Mouse (Mus musculus): ENCODE results near the gene Atp5mpl. TPM values are rescaled to one million over a fixed set of nuclear protein-coding genes. Genes with fewer than 3 reads are reported as not detected.

Gene Atp5mpl
- 634 and 662 TPM in 2 replicates for polyA plus RNA-seq (2015; fragmentation: Nextera tagmentation; extraction: Ambion mirVana)

DNA sequence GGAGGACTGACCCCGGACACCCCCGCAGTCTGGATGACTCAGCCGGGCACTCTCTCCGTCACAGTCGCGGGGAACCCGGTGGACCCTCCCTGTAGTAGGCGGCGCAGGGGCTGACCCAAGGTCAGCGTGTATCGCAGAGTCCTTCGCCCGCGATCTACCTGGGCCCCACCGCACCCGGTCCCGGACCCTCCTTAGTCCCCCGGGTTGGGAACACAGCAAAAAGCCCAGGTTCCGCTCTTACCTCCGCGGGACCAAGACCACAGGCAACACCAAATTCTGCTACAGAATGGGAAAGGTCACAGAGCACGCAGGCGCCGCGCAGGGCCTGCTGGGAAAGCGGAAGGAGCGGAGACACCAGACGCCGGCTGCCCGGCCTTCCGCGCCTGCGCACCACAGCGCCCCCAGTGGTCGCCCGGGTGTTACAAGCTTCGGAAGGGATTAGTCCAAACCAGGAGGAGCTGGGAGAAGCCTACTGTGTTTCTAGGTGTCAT, at the start of gene Atp5mpl:
TSS of gene Atp5mpl (minus strand) at position 295 of the 491 bp plus-strand sequence.
- 0 out of 2 replicates have a peak within 1 kb of the TSS, but pooled peaks have one; percentile 35 for H3K27ac ChIP-seq

DNA sequence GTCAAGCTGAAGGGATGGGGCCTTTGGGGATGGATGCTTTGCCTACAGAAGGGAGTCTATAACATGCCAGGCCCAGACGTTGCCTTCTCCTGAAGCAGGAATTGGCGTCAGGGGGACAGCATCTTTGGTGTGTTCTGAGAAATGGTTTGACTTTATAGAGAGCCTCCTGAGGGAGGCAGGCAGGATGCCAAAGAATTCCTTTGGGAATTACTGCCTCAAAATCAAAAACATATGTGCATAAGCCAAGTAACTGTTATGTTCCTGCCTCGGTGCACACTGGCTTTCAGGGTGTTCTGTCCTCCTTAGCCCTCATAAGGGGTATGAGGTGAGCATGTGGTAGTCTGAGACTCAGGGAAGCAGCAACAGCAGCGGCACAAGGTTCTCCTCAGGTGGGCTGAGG, 49.6 kb upstream of the Atp5mpl start:
- Histone ChIP-seq H3K4me2 (no peak overlapping the region), H3K27ac (no peak overlapping the region), H3K4me3 (no peak overlapping the region), H3K9ac (no peak overlapping the region), H3K9me3 (no peaks in the 10 kb centered on the region), H3K4me1 (no peaks in the 10 kb centered on the region), H3K27me3 (no peaks in the 10 kb centered on the region), H3K36me3 (no peaks in the 10 kb centered on the region)
- 50% methylated on average over 4 of the region's 4 CpGs for WGBS
- no peak for ATAC-seq (ENCODE audit: borderline replicate concordance, extremely low read depth, low FRiP score, low TSS enrichment)

More for the DNA sequence above, at the start of gene Atp5mpl:
- Histone ChIP-seq H3K4me1 (peaks cover 11% of the 10 kb centered on the region), H3K9ac (peak within 1 kb of the TSS; percentile 75), H3K27me3 (no peaks in the 10 kb centered on the region), H3K4me3 (peak within 1 kb of the TSS; percentile 85), H3K9me3 (no peaks in the 10 kb centered on the region), H3K4me2 (peak within 1 kb of the TSS; percentile 75), H3K36me3 (peaks cover 9% of the 10 kb centered on the region)
- ATAC-seq (ENCODE audit: borderline replicate concordance, extremely low read depth, low FRiP score, low TSS enrichment): peak; percentile 90
- WGBS: under 1% methylated on average over 37 of the region's 37 CpGs

DNA sequence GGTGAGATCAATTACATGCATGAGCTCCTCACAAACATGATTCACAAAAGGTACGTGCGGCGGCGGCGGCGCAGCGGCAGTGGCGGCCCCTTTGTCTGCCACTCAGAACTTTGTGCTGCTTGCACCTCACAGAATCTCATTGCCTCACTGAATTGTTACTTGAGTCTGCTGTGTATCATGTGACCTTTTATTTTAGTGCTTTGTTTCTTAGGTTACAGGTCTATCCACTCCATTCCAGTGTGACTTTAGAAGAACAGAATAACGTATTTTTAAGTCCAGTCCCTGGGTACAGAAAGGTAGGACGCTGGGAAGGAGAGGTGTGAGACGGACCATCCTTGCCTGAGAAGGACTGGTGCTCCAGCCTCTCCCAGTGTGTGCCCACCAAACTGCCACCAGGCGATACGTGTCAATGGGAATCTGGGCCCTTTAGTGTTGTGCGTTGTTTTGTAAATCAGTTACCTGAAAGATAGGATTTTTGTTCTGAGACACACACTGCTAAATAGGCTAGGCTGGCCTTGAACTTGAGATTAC, 46.6 kb upstream of the Atp5mpl start:
- no peak for ATAC-seq (ENCODE audit: borderline replicate concordance, extremely low read depth, low FRiP score, low TSS enrichment)
- H3K4me1 ChIP-seq: no peaks in the 10 kb centered on the region
- H3K9ac ChIP-seq: no peak overlapping the region
- no peak overlapping the region for H3K4me3 ChIP-seq
- no peaks in the 10 kb centered on the region for H3K27me3 ChIP-seq
- no peak overlapping the region for H3K27ac ChIP-seq
- WGBS: 39% methylated on average over 14 of the region's 14 CpGs
- no peaks in the 10 kb centered on the region for H3K9me3 ChIP-seq
- H3K36me3 ChIP-seq: no peaks in the 10 kb centered on the region
- H3K4me2 ChIP-seq: peak overlapping the region; percentile 19; the same call in 1 of the 2 replicates

DNA sequence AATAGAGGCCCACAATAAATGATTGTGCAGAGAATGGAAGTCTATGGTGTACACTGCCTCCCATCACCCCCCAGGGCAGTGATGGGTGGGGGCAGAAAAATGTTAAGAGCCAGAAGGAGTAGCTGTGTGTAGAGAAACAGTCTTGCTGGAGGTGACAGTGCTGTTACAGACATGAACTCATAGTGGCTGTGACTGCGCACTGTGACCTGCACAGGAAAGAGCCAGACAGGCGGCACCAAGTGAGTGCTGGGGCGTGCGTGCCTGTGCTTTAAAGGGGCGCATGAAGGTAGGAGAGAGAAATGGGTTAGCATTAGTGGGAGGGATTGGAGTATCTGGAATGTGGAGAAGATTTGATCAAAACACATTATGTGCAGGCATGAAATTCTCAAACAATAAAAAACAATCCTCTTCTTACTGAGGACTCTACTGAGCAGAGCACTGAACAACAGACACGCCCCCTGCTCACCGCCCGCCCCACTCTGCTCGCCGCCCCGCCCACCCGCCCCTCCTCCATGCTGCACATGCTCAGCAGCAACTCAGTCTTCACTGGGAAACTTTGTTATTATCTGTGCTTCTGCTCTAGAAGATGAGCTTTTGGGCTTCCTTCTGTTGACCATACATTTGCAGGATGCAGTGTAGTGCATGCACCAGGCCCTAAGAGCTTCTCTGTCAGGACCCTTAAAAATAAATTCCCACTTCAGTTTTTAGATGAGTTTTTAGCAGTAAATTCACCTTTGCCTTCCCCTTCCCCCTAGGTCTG, 45.9 kb upstream of the Atp5mpl start:
- Histone ChIP-seq H3K4me1 (no peaks in the 10 kb centered on the region), H3K9me3 (no peaks in the 10 kb centered on the region), H3K27ac (no peak overlapping the region), H3K27me3 (no peaks in the 10 kb centered on the region), H3K9ac (no peak overlapping the region), H3K4me2 (peak overlapping the region; percentile 19; the same call in 1 of the 2 replicates), H3K36me3 (no peaks in the 10 kb centered on the region), H3K4me3 (no peak overlapping the region)
- WGBS: 38% methylated on average over 12 of the region's 12 CpGs
- peak; percentile 55; the same call in 1 of the 2 replicates for ATAC-seq (ENCODE audit: borderline replicate concordance, extremely low read depth, low FRiP score, low TSS enrichment)

DNA sequence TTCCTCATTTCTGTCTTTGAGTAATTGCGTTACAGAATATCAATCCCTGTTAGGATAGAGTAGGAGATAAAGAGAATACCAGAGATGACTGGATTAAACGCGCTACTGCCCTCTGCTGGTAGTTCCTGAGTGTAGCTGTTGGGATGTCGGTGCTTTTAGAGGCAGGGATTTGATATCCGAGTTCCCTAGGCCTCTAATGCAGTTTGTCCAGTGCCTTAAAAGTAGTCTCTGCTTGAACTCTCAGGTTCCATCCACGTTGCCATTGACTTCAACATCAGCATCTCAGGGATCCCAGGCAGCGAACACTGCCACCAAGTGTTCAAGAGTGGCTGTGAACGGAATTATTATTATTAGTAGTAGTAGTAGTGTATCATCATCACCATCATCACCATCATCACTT, 34.4 kb upstream of the Atp5mpl start:
- WGBS: 20% methylated on average over 8 of the region's 8 CpGs
- H3K36me3 ChIP-seq: no peaks in the 10 kb centered on the region
- H3K9me3 ChIP-seq: no peaks in the 10 kb centered on the region
- no peaks in the 10 kb centered on the region for H3K27me3 ChIP-seq
- H3K9ac ChIP-seq: no peak overlapping the region
- H3K4me3 ChIP-seq: no peak overlapping the region
- ATAC-seq (ENCODE audit: borderline replicate concordance, extremely low read depth, low FRiP score, low TSS enrichment): 0 out of 2 replicates have a peak, but pooled peaks have one; percentile 27
- H3K4me2 ChIP-seq: no peak overlapping the region
- no peaks in the 10 kb centered on the region for H3K4me1 ChIP-seq
- H3K27ac ChIP-seq: no peak overlapping the region

DNA sequence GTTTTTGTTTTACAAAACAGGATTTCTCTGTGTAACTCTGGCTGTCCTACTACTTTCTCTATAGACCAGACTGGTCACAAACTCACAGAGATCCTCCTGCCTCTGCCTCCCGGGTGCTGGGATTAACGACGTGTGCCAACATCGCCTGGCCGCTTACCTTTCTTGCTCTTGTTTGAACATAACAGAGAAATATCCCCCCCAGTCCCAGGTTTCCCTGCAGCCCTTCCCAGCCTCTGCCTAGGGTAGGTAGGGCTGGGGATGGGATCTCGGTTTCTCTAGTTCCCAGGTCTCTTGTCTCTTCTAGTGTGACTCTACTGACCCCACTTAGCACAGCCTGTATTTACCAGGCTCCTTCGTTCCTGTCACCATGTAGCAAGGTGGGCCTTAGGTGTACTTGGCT, 33.0 kb upstream of the Atp5mpl start:
- H3K9ac ChIP-seq: no peak overlapping the region
- ATAC-seq (ENCODE audit: borderline replicate concordance, extremely low read depth, low FRiP score, low TSS enrichment): no peak
- no peak overlapping the region for H3K4me3 ChIP-seq
- 92% methylated on average over 7 of the region's 7 CpGs for WGBS
- no peaks in the 10 kb centered on the region for H3K4me1 ChIP-seq
- H3K27me3 ChIP-seq: no peaks in the 10 kb centered on the region
- H3K36me3 ChIP-seq: no peaks in the 10 kb centered on the region
- no peaks in the 10 kb centered on the region for H3K9me3 ChIP-seq
- H3K27ac ChIP-seq: no peak overlapping the region
- H3K4me2 ChIP-seq: no peak overlapping the region

DNA sequence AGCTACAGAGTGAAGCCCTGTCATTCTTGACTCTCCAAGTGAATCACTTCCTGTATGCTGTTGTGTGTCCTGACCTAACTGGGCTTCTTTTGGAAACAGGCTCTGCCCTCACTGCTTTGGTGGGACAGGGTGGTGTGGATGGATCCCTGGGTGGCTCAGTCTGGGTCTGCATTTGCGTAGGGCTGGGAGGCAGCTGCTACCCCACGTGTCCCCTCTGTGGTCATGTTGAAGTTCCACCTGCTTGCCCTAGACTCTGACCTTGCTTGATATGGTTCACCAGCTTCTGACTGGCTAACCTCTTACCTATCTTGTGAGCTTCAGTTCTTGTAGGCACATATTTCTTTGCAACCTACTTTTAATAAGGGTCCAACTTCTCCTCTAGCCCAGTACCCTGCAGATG, 28.4 kb upstream of the Atp5mpl start:
- Histone ChIP-seq H3K4me2 (no peak overlapping the region), H3K4me3 (no peak overlapping the region), H3K9ac (no peak overlapping the region), H3K4me1 (no peaks in the 10 kb centered on the region), H3K27me3 (no peaks in the 10 kb centered on the region), H3K27ac (no peak overlapping the region), H3K9me3 (no peaks in the 10 kb centered on the region), H3K36me3 (no peaks in the 10 kb centered on the region)
- 81% methylated on average over 2 of the region's 2 CpGs for WGBS
- ATAC-seq (ENCODE audit: borderline replicate concordance, extremely low read depth, low FRiP score, low TSS enrichment): no peak

DNA sequence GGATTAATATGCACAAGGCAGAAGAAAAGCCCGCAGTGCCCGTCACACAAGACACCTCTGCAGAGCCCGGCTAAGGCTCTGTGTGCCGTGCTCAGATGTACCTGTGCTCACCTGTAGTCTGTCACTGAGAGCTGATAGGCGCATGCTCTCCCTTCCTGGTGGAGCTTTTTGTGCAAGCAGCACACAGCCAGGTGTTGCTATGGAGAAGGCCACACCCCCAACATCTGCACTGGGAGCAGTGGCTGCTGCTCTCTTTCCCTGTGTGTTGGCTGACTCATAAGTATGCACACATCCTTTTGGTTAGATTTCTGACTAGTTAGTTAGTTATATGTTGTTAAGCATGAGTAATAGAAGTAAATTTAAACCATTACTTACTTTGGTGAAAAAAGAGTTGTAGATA, 25.8 kb upstream of the Atp5mpl start:
- Histone ChIP-seq H3K27me3 (no peaks in the 10 kb centered on the region), H3K4me1 (no peaks in the 10 kb centered on the region), H3K4me2 (no peak overlapping the region), H3K9ac (no peak overlapping the region), H3K27ac (no peak overlapping the region), H3K4me3 (no peak overlapping the region), H3K9me3 (no peaks in the 10 kb centered on the region), H3K36me3 (no peaks in the 10 kb centered on the region)
- 76% methylated on average over 5 of the region's 5 CpGs for WGBS
- ATAC-seq (ENCODE audit: borderline replicate concordance, extremely low read depth, low FRiP score, low TSS enrichment): no peak

DNA sequence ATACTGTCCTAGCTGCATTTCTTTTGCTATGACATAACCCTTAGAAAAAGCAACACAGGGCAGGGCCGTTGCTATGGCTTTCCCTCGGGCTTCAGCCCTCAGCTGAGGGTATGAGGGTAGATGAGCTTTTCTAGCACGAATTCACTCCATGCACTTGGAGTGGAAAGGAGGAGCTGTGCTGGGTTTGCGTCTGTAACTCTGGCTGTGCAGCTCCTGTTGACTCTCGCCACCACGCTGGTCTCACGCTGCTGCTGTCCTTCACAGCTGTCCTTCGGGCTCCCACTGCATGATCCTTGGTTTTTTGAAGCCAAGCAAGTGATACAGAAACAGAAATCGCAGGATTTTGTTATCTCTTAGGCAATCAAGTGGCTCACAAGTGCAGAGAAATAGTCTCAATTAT, 20.0 kb upstream of the Atp5mpl start:
- Histone ChIP-seq H3K4me3 (no peak overlapping the region), H3K9ac (no peak overlapping the region), H3K27me3 (no peaks in the 10 kb centered on the region), H3K36me3 (no peaks in the 10 kb centered on the region), H3K27ac (no peak overlapping the region), H3K4me2 (no peak overlapping the region), H3K9me3 (no peaks in the 10 kb centered on the region), H3K4me1 (no peaks in the 10 kb centered on the region)
- ATAC-seq (ENCODE audit: borderline replicate concordance, extremely low read depth, low FRiP score, low TSS enrichment): no peak
- 34% methylated on average over 9 of the region's 9 CpGs for WGBS

DNA sequence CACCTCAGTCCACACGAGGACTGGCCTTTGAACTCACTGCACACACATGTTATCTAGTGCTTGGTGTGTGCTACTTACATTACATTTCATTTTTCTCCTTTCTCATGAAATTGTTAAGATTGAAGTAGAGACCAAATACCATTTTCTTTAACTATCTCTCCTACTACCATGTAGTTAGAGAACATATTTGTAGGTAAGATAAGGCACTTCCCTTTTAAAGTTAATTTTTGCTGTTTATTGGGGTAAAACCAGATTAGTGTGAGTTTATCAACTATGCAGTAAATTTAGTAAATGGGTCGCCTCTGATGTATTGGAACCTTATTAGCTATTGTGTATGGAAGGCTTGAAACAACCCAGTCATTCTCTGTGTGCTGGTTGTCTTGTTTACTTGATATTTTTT, 16.4 kb upstream of the Atp5mpl start:
- no peak overlapping the region for H3K4me3 ChIP-seq
- WGBS: 50% methylated on average over 2 of the region's 2 CpGs
- no peak overlapping the region for H3K27ac ChIP-seq
- H3K4me2 ChIP-seq: no peak overlapping the region
- H3K9me3 ChIP-seq: no peaks in the 10 kb centered on the region
- H3K4me1 ChIP-seq: no peaks in the 10 kb centered on the region
- no peaks in the 10 kb centered on the region for H3K27me3 ChIP-seq
- ATAC-seq (ENCODE audit: borderline replicate concordance, extremely low read depth, low FRiP score, low TSS enrichment): no peak
- no peaks in the 10 kb centered on the region for H3K36me3 ChIP-seq
- H3K9ac ChIP-seq: no peak overlapping the region

DNA sequence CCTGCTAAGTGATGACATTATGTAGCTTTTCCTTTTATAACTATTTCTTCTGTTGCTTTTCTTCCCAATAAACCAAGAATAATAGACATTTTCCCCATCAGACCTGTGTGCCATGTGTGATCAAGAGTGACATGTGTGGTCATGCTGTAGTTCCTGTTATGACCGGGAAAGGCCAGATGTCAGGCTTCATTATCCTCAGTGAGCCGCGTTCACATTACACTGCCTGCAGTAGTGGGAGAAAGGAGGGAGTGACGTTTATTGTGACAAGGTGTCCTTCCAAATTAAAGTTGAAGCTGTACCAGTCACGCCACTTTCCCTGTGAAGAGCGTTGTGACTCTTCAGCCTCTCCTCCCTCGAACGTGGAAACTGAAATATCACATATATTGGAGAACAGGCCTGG, 15.1 kb upstream of the Atp5mpl start:
- 64% methylated on average over 8 of the region's 8 CpGs for WGBS
- no peak for ATAC-seq (ENCODE audit: borderline replicate concordance, extremely low read depth, low FRiP score, low TSS enrichment)
- Histone ChIP-seq H3K9me3 (no peaks in the 10 kb centered on the region), H3K27ac (no peak overlapping the region), H3K36me3 (no peaks in the 10 kb centered on the region), H3K4me2 (no peak overlapping the region), H3K9ac (no peak overlapping the region), H3K27me3 (no peaks in the 10 kb centered on the region), H3K4me1 (peaks cover 9% of the 10 kb centered on the region), H3K4me3 (no peak overlapping the region)

DNA sequence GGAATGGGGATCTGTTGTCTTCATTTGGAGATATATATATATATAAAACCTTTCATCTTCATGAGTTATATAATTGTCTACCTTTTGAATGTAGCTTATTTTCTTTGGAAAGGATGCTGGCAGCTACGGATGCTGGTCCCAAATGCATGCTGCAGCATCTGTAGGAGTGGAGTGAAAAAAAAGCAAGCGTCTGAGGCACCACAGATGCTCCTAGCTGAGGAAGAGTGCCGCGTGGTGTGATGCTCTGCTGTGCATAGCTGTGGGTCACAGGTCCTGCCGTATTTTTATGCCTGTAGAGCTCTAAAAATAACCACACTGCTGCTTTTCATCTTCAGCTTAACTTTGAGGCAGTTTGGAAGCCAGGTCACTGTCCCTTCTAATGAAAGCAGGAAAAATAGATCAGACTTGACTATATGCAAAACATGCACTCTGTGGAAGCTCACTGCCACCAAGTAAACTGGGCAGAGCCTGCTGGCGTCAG, 14.2 kb upstream of the Atp5mpl start, which contains the start of gene Rd3l:
TSS of gene Rd3l (minus strand) at position 431 of the 481 bp plus-strand sequence.
- H3K9me3 ChIP-seq: no peaks in the 10 kb centered on the region
- H3K27ac ChIP-seq: no peak within 1 kb of the TSS
- H3K4me1 ChIP-seq: peaks cover 9% of the 10 kb centered on the region
- no peak for ATAC-seq (ENCODE audit: borderline replicate concordance, extremely low read depth, low FRiP score, low TSS enrichment)
- H3K27me3 ChIP-seq: no peaks in the 10 kb centered on the region
- H3K9ac ChIP-seq: no peak within 1 kb of the TSS
- no peaks in the 10 kb centered on the region for H3K36me3 ChIP-seq
- WGBS: 45% methylated on average over 6 of the region's 6 CpGs
- H3K4me2 ChIP-seq: no peak within 1 kb of the TSS
- no peak within 1 kb of the TSS for H3K4me3 ChIP-seq

All from lung, embryonic 15.5 days (tissue).